Mouse (Mus musculus): ENCODE data around the gene Cbll1.

The Cbll1 gene

GRCm38 (mm10) chr12:31499314-31500131, at the start of gene Cbll1:
Gene Cbll1 (minus strand): TSS chr12:31499616.
- DNase-seq = peak; percentile 97

DNA sequence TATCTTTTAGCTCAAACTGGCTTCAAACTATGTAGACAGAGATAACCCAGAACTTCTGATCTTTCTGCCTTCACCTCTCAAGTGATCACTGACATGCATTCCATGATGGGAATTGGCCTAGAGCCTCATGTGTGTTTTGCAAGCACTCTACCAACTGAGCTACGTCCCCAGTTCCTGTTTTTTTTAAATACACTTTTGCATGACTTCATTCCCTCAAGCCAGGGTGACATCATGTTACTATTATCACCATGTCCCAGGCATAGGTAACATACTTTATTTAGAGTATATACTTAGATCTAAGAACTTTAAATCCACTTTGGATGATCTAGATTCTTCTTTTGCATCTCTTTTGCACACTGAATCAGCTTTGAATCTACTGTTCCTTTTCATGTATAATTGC, 46.6 kb upstream of the Cbll1 start:
- no peak for DNase-seq

DNA sequence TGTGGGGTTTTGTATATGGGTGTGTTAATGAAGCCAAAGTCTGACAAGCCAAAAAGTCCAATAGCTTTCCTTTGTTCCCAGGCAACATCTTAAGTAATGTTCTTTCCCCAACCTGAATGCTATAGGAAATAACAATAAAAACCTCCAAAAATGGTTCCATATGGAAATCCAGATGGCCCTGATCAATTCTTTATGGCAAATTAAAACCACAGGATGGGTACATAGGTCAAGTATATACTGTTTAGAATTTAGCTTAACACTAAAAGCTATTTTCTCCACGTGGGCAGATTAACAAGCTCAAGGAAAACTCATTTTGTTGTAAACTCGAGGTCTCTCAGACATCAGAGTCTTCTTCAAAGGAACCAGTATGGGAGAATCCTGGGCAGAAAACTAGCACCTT, 45.8 kb upstream of the Cbll1 start:
- no peak for DNase-seq

DNA sequence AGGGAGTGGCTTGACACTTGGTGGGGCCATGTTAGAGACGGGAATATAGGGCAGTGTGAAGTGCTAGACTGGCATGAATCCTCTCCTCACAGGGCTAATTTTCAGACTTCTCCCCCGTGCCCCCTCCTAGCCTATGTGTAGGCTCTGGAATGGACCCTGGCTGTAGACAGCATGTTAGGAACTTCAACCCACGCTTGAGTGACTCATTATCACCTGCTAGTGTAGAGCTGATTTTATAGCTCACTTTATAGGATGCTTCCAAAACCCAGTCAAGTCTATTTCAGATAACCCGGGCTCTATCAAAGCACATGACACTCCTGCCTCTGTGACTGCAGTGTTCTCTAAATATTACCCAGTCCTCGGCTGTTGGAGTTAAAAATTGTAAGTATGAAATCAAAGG, 42.1 kb upstream of the Cbll1 start:
- no peak for DNase-seq

DNA sequence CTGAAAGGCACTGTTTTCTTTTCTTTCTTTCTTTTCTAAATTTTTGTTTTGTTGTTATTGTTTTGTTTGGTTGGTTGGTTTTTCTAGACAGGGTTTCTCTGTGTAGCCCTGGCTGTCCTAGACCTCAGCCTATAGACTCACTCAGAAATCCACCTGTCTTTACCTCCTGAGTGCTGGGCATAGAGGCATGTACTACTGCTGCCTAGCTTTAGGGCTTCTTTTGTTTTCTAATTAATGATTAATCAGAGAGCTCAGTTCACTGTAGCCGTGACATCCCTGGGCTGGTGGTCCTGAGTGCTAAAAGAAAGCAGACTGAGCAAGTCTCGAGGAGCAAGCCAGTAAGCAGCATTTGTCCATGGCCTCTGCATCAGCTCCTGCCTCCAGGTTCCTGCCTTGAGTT, 40.4 kb upstream of the Cbll1 start:
- DNase-seq = no peak

GRCm38 (mm10) chr12:31537515-31538230, 38.3 kb upstream of the Cbll1 start:
- DNase-seq = no peak

- DNase-seq = no peak
Measured at GRCm38 (mm10) chr12:31534060-31534843, 34.8 kb upstream of the Cbll1 start.

DNA sequence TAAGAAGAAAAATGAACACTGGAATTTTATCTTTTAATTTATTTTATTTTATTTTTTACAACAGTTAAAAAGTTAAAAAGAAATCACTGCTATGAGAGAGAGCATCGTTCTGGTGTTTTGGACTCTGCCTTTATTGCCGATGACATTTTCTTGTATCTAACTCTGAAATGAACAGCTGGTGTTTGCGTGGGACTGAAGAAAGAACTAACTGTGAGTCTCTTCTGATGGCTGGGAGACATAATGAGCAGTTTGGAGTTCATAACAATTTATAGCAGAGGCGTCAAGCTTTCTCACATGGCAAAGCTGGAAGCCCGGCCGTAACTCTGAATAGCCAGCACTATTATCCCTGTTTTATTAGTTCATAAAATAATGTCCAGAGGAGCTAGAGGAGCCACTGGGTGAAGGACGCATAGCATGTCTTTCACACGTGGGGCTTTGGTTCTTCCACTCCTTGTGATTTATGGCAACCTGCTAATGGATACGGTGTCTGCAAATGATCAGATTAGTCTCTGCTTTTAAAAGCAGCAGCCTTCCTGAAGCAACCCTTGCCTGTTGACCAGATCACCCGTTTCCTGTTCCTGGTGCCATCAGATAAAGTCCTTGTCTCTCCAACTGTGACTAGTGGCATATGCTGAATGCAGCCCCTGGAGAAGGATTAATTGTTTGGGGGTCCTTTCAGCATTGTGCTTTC, 33.9 kb upstream of the Cbll1 start:
- no peak for DNase-seq

DNA sequence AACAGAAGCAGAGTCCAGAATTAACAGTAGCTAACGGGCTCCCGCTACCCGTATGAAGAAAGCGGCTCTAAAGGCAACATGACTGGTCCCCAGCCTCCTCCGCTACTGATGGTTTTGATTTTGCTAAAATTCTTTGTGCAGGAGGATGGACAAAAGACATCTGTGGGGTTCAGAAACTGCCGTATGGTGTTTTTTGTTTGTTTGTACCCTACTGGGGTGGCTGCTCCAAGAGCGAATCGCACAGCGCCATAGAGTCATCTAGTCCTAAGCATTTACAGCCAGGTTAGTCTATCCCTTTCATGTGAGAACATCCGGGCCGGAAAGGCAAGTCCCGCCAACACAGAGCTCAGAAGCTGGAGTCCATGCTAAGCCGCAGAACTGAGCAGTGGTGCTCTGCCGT, 32.6 kb upstream of the Cbll1 start:
- DNase-seq = no peak

DNA sequence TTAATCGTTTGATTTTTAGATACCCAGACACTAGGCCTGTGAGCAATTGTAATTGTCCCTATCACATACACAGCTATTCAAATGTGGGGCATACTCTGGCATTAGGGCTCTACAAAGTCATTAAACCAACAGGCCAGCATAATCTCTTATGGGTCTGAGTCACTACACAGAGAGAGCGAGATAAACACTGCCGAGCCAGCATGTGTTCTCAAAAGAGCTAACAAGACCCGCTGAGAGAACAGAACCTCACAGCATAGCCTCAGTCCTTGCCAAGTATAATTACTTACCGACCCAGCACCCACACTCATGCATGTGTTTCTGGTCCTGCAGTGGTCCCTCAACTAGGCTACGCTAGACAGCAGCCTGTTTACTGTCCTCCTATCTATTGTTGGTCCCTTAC, 28.0 kb upstream of the Cbll1 start:
- DNase-seq = no peak

DNA sequence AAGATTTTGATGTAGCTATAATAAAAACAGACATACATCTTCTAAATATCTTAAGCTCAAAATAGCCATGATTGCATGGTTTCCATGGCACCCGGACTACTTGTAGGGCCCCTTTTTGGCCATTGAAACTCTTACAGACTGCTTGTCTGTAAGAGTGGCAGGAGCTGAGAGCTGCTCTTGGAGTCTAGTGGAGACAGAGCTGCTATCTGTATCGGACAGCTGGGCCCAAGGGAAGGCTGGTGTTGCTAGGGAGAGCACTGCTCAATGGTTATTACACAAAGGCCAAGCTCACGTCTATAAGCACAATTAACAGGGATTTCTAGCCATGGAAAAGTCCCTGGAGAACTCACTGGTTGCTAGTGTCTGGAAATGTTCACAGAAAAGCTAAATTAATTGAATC, 22.0 kb upstream of the Cbll1 start:
- DNase-seq = no peak

DNA sequence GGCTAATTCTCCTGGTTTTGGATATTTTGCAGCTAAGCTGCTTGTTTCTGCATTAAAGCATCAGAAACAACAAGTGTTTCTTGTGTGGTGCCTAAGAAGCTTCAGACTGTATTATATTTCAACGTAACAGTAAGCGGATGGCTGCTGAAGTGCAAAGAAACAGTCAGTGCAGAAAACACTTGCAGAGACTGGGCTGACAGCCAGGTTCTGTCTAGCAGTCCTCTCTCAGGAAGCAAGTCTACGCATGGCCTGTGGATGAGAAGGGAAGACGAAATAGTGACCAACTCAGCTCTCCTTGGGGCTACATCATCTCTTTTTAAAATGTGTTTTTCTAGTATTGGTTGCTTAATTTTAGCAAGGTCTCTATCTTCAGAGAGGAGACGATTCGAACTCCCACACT, 20.7 kb upstream of the Cbll1 start:
- DNase-seq = no peak

DNA sequence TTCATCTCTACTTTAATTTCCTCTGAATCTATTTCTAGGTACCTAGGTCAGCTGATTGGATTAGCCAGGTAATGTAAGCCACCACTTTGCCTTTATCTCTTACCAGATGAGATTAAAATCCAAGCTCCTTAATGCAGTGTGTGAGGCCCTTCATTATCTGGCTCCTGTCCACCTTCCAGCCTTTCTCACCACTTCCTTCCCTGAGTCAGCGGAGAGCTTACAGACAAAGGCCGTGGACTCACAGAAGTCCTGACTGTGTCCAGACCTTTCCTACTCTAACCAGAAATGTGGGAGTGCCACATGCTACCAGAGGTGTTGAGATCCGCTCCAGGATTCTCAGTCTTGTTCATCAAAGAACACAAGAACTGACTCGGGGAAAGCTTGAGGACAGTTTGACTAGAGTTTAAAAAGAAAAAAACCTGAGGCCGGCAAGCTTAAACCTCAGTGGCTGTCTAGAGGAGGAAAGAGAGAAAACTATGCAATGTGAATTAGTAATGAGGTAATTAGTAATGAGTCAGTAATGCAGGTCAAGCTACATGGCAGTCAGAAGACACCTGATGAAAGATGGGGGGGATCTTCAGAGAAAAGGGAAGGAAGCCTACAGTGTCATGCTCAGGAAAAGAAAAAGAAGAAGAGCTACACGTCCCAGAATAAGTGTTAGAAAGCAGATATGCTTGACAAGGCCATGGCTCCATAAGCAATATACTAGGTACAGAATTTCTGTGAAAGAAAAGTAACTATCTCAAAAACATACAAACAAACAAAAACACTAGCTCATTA, 14.5 kb upstream of the Cbll1 start:
- no peak for DNase-seq

GRCm38 (mm10) chr12:31512634-31513411, 13.4 kb upstream of the Cbll1 start:
- DNase-seq = no peak

DNA sequence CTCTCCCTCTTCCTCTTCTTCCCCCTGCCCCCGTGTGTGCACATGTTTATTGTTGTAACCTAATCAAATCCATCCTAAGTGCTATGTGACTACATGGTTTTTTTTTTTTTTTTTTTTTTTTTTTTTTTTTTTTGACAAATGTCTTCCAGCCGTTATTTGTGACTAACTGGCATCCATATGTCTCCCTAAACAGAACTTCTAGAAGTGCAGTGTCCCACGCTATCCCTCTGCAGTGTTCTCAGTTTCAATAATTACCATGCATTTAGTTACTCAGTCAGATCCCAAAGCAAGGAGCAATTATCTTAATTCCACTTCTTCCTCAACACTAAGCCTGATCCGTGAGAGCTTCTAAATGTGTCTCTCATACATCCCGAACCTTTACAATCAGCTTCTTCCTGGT, 11.8 kb upstream of the Cbll1 start:
- no peak for DNase-seq

- DNase-seq = no peak
Measured at GRCm38 (mm10) chr12:31508496-31508895, 9.1 kb upstream of the Cbll1 start.

DNA sequence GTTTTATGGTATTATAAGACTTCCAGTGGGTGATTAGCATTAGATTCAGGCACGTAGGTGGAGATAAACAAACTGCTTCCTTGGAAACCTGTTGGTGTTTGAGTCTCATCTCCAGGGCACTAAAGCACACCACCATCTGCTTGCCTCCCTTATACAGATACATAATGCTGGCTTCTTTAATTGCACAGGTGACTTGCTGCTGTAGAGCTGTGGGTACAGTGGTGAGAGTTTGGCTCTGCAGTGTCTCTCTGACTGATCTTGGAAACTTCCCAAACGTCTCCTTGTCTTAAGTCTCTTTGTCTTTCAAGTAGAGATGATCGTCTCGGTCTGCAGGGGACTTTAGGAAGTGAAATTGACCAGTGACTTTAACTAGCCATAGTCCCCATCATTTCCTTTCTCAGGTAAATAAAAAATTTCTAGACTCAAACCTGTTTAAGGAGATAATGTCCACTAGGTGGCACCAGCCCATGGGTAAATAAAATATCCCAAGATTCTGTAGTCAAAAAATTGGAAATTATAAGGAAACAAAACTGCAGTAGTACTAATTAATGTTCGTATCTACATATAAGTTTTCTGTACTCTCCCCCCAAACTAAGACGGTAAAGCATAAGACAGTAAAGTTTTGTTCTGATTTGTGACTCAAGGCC, 8.4 kb upstream of the Cbll1 start:
- no peak for DNase-seq

DNA sequence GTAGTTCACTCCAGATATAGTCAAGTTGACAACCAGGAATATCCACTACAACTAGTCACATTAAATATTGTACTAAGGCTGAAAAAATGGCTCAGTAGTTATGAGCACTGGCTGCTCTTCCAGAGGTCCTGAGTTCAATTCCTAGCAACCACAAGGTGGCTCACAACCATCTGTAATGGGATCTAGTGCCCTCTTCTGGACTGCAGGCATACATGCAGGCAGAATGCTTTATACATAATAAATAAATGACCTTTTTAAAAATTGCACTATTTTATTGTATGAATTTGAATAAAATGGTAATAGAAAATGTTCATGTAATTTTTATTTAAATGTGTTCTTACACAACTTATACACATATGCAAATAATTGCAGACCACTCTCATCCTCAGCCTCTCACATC, 3.8 kb upstream of the Cbll1 start:
- DNase-seq = no peak

- DNase-seq = no peak
Measured at GRCm38 (mm10) chr12:31501266-31501665, 1.9 kb upstream of the Cbll1 start.

DNA sequence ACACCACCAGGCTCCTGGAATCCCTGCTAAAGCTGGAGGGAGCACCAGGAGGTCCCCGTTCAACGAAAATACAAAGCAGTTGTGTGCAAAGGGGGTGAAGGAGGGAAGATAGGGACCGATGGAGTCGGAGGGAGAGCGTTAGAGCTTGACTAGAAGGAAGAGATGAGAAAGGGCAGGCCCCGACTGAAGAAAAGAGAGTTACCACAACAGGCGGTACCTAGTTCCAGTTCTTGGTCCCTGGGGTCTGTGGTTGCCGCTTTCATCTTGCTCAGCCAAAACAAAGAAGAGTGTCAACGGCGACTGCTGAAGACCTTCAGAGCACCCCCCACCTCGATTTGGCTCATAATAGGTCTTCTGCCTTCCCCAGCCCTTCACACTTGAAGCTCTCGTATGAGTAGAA, 780 bp upstream of the Cbll1 start:
- DNase-seq = no peak

DNA sequence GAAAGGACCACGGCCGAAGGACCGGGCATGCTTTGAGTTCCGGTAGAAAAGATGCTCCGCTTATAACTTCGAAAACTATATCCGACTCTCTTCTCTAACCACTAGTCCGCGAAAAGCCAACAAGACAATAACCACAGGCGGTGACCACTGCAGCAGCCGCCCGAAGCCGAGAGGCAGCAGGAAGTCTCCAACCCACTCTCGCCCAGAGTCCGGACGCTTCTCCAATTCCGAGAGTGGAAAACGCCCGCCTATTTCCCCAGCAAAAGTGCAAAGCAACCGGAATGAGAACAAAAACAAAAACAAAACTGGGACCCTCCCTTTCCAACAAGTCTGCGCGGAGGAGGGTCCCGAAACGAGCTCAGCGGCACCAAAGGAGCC, 491 bp downstream of the Cbll1 start:
- DNase-seq = no peak

All from kidney, adult 18-20 months (tissue).